25 mouse cellular contexts compared by ENCODE assay signal in genomic region chr12:86764060-86764459, GRCm38 (mm10). TPM values are rescaled to one million over a fixed set of nuclear protein-coding genes. Genes with fewer than 3 reads are reported as not detected.
"Had no signal": no experiment of that assay in that cellular context is flagged by ENCODE, and none has a peak within 500 bp of the region (broad histone marks: within the 10 kb centered on the region; RNA-seq: fewer than 3 reads in every experiment).

No protein-coding gene starts in this region.

- H3K36me3 ChIP-seq: liver, embryonic 15.5 days; lung, embryonic 15.5 days; midbrain, embryonic 12.5 days; neural tube, embryonic 13.5 days; neural tube, embryonic 15.5 days; stomach, embryonic 15.5 days had no signal

- H3K4me2 ChIP-seq: liver, embryonic 15.5 days; lung, embryonic 15.5 days; midbrain, embryonic 12.5 days; neural tube, embryonic 13.5 days; neural tube, embryonic 15.5 days; stomach, embryonic 15.5 days had no signal

- H3K4me1 ChIP-seq: liver, embryonic 15.5 days; neural tube, embryonic 13.5 days; stomach, embryonic 15.5 days had no signal

- H3K27ac ChIP-seq: liver, embryonic 15.5 days; lung, embryonic 15.5 days; midbrain, embryonic 12.5 days; neural tube, embryonic 13.5 days; neural tube, embryonic 15.5 days; stomach, embryonic 15.5 days; stomach, postnatal 0 days had no signal

- ATAC-seq: liver, postnatal 0 days; lung, postnatal 0 days; midbrain, embryonic 16.5 days had no signal

- H3K4me3 ChIP-seq: liver, embryonic 15.5 days; lung, embryonic 15.5 days; midbrain, embryonic 12.5 days; myocyte; neural tube, embryonic 13.5 days; neural tube, embryonic 15.5 days; stomach, embryonic 15.5 days had no signal

- H3K27me3 ChIP-seq: liver, embryonic 15.5 days; lung, embryonic 15.5 days; neural tube, embryonic 13.5 days; neural tube, embryonic 15.5 days; stomach, embryonic 15.5 days had no signal

- H3K9ac ChIP-seq: liver, embryonic 15.5 days; liver, postnatal 0 days; lung, embryonic 15.5 days; midbrain, embryonic 12.5 days; neural tube, embryonic 13.5 days; neural tube, embryonic 15.5 days; stomach, embryonic 15.5 days had no signal

- DNase-seq: liver, postnatal 0 days; lung, adult 2 months; lung, postnatal 14 days; lung, postnatal 4 days; midbrain, embryonic 14.5 days; retina, postnatal 1 day; right cerebral cortex, adult 18-20 months; thymus, adult 2 months; thymus, postnatal 25 days; thymus, postnatal 4 days had no signal

- H3K9me3 ChIP-seq: liver, embryonic 15.5 days; lung, embryonic 15.5 days; neural tube, embryonic 15.5 days; stomach, embryonic 15.5 days had no signal

RNA-seq across cellular contexts. Expression of gene Lrrc74a, which starts 29.9 kb away (rescaled TPM):
- total RNA-seq: megakaryocyte, adult 5-6 weeks; megakaryocyte-erythroid progenitor cell, adult 5-6 weeks had no signal
- polyA plus RNA-seq: liver, embryonic 15.5 days; liver, postnatal 0 days; lung, adult 2 months; lung, embryonic 15.5 days; lung, postnatal 0 days; midbrain, embryonic 12.5 days; midbrain, embryonic 14.5 days; midbrain, embryonic 16.5 days; myocyte; neural tube, embryonic 11.5 days; neural tube, embryonic 13.5 days; neural tube, embryonic 15.5 days; spleen, adult 2 months; stomach, embryonic 15.5 days; stomach, postnatal 0 days; urinary bladder, adult 2 months had no signal
